Mouse (Mus musculus) frontal cortex, postnatal 10 days (tissue): ENCODE data around the gene Gdf3.
"Not testable (repeated sequence)": the region's sequence is repeated elsewhere in the genome, so short reads cannot be mapped to it uniquely, and the experiment has no call there.

Experiments
- DNase-seq, 2 experiments: peaks; one replicate each; pipeline ENCODE4 v3.0.0; 2022; ENCODE audit warnings: low spot score in 2 of 2, mixed read lengths in 1 of 2

The Gdf3 gene

DNA sequence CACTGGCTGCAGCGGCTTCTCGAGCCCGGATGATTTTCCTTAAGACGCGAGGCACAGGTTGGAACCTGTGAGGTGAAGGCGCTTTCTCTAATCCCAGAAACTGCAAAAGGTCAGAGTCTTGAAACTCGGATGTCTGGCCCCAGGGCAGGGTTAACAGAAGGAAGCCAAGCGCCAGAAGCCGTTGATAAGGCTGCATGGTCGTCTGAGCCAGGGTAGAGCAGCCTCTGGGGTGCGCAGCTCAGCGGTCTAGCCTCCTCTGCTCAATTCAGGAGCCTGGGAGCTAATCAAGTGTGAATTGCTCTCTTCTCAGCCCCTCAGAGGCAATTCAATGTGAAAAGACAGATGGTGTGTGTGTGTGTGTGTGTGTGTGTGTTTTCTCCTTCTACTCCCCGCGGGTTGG is at the start of gene Gdf3:
Gene Gdf3, minus strand, starts transcription at position 317 of the 400 bp plus-strand sequence.
- no peak for DNase-seq

DNA sequence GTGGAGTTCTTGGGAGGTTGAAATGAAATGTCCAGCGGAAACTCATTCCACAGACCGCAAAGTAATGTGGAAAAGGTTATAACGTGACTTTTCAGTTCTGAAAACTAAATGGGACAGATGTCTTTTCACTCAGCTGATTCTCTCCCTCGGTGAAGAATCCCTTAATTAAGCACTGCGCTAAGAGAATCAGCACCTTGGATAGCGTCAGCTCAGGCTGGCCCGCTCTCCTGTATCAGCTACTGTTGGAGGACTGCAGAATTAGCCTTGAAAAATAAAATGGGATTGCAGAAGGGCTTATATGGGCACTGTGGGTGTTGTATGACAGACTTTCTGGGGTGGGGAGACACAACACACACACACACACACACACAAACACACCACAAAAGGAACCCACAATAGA is 49.7 kb upstream of the Gdf3 start:
- no peak for DNase-seq

DNA sequence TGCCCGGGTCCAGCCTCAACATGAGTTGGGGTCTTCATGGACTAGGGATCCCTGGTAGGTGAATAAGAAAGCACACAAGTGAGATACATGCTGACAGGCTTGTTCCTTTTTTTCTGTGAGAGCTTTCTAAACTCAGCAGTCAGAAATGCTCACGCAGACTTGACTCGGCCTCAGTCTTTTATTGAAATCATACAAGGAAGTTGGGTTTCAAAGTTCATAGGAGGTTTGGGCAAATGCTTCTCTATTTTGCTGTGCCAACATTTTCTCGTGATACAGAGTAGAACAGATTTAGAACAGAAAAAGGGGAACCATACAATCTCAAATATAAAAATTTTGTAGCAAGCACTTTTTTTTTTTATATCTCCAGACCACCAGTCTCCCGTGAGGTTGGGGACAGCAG is 47.7 kb upstream of the Gdf3 start:
- no peak for DNase-seq

DNA sequence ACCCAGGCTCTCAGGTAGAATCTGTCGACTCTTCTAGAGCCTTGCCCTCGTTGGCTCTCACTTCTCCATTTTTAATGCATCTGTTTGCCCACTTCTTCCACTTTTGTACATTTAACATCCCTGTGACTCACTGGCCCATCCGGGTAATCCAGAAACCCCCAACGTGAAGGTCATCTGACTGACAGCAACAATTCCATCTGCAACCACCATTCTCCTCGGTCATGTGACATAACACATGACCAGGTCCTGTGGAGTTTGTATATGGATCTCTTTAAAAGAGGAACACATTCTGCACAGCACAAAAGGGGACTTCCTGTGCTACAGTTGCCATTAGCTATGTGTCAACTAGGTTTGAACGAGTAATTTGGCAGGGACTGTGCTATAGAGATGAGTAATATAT is 44.4 kb upstream of the Gdf3 start:
- no peak for DNase-seq

DNA sequence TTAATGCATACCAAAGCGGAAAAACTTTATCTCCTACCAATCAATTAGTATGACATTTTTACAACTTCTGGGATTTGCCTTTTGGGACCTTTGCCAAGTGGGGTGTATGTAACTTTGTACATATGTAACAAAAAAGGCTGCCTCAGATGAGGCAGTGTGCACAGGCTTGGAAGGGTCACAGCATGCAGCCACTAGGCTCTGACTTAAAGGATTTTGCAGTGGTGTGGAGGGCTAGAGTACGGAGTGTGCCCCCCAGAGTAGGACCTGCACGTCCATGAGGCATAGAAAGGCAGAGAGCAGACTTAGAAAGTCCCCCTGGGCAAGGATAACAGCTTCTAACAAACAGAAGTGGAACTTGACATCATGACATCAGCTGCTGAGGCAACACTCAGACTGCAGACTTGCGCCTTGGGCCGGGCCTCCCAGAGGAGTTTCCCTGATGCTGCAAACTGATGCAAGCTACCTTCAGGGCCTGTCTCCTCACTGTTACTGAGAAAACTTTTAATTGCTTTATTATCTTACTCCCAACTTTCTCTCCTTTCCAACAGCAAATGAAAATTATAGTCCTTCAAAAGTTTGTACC is 40.6 kb upstream of the Gdf3 start:
- DNase-seq: no peak

DNA sequence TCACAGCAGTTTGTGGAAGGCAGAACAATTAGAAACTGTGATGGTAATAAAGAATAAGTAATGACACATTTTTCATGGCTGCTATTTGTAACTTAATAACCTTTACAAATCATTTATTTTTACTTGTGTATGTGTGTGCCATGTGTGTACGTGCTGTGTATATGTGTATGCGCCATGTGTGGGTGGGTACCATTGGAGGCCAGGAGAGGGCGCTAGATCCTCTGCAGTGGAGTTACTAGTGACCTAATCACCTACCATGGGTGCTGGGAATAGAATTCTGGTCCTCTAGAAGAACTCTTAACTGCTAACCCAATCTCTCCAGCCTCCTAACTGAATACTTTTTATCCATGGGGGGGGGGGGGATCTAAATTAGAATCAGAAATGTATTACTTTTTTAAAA is 40.0 kb upstream of the Gdf3 start:
- no peak for DNase-seq

DNA sequence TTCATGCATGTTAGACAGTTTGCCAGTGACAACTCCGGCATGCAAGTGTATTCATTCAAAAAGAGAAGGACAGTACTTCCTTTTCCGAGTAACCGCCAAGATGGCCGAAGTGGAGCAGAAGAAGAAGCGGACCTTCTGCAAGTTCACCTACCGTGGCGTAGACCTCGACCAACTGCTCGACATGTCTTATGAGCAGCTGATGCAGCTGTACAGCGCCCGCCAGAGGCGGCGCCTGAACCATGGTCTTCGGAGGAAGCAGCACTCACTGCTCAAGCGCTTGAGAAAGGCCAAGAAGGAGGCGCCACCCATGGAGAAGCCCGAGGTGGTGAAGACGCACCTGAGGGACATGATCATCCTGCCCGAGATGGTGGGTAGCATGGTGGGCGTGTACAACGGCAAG is 34.3 kb upstream of the Gdf3 start:
- not testable (repeated sequence) for DNase-seq

DNA sequence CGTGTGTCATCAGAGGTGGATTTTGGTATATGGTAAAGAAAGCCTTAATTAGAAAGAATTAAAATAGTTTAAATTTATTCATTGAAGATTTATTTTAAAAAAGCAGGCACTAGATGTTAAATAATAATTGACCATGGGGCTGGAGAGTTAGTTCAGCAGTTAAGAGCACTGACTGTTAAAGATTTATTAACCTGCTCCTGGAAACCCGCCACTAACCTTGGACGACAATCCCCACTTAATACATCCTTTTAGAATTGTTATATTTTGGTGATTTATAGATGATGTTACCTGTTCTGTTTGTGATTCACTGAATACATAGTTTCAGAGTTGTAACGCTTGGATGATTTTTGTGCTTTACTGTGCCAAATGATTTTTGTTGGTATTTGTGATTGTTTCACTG is 27.7 kb upstream of the Gdf3 start:
- DNase-seq: not testable (repeated sequence)

DNA sequence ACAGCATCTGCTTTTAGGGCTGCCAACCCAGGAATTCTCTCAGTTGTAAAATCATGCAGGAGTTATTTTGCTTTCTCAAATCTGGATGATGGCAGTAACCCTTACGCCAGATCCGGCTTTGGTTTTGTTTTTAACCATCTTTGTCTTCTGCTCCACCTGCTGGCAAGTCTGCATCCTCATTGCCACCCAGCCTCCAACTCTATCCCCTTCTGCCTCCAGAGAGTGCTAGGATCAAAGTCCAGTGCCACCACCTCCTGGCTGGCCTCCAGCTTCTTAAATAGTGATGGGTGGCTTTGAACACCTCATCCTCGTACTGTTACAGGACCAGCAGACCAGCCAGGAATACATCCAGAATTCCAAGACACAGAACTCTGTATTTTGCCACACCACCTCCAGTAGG is 26.8 kb upstream of the Gdf3 start:
- DNase-seq: no peak

DNA sequence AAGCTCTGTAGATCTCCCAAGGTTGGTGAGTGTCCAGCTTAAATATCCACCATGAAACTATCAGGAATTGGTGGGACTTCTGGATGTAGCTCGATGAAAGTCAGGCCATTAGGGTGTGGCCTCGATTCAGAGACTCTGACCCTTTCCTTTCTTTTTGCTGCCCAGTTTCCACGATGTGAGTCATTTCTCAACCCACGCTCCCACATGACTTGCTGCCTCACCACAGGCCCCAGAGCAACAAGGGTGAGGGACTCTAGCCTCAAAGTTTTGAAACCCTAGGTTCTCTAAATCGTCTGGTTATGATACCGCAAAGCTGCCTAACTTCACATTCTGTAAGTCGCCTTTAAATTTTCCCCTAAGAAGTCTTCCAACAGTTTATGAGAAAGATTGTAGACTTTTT is 25.4 kb upstream of the Gdf3 start:
- DNase-seq: no peak

DNA sequence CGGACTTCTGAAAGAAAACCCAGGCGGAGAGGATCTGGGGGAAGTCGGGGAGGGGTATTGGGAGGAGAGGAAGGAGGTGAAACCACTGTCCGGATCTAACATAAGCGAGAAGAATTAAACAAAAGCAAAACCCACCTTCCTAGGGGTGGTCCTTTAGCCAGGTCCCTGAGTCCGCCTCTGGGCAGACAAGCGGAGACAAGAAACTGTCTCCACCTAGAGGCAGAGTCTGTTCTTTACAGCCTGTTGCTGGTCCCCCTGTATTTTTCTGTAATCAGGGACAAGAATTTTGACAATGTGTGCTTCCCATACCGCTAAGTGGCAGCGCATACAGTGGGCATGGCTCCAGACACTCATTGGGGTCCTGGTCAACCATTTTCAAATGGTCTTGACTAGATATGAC is 23.5 kb upstream of the Gdf3 start:
- no peak for DNase-seq

DNA sequence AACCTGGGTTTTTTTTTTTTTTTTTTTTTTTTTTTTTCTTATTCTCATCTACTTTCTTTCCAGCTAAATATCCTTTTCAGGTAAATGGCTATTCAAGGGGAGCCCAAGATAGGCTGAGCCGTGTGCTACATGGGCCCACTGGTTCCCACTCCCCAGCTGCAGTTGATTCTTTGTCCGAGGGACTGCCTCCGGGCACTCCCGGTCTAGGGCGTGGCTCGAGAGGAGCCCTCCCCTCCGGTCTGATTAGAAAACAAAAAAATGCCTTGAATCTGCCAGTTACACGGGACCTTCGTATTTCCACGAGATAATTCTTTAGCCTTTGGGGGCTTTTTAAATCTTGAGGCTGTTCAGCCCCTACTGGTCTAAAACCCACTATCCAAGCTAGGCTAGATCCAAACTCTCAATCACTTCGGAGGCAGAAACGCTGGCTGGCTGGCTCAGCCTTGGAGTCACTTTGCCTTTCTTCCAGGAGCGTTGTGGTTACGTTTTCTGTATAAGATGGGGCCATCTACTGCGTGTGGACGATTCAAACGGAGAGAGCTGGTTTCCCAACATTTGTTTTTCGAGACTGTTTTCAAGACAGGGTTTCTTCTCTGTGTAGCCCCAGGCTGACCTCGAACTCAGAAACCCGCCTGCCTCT is 17.7 kb upstream of the Gdf3 start:
- DNase-seq: no peak

DNA sequence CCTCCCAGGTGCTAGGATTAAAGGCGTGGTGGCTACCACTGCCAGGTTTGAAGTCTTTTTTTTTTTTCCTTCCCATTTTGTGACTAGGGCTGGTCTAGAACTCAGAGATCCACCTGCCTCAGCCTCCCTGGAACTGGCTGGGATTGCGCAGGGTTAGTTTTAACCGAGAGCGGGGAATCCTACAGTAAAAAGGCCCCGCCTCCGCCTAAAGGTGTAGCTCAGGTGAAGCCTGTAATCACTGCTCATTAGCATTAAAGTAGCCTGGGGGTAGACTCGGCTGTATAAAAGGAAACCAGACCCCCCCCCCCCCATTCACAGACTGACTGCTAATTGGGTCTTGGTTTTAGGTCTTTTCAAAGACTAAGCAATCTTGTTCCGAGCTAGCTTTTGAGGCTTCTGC is 16.2 kb upstream of the Gdf3 start, which contains the start of gene Dppa3:
Gene Dppa3, plus strand, starts transcription at position 301 of the 400 bp plus-strand sequence.
- no peak for DNase-seq

DNA sequence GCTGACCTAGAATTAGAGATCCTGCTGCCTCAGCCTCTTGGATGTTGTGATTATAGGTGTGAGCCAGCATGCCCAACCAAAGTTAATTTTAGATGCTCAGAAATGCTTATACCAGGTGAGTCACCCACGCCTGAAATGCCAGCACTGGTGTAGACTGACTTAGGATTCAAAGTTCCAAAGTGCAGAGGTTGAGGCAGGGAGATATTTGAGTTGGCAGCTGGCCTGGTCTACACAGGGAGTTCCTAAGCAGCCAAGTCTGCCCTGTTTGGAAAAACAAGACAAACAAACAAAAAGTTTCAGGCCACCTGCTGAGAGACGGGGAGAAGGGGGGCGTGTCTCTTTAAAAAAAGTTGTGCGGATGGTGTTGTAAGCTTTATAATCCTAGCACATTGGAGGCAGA is 15.3 kb upstream of the Gdf3 start:
- no peak for DNase-seq

DNA sequence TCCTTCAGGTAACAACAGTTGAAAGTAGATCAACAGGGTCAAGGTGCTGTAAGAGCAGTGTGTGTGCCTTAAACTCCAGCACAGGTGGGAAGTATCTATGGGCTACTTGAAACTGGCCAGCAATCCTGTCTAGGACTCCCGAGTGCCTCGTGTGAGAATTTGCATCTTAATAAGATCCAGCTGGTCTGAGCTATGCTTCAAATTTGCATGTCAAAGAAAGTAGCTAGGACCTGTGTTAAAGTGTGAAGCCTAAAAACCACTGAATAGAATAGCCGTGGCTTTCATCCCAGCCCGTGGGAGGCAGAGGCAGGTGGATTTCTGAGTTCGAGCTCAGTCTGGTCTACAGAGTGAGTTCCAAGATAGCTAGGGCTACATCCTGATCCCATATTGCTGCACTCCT is 14.6 kb upstream of the Gdf3 start:
- DNase-seq: no peak

DNA sequence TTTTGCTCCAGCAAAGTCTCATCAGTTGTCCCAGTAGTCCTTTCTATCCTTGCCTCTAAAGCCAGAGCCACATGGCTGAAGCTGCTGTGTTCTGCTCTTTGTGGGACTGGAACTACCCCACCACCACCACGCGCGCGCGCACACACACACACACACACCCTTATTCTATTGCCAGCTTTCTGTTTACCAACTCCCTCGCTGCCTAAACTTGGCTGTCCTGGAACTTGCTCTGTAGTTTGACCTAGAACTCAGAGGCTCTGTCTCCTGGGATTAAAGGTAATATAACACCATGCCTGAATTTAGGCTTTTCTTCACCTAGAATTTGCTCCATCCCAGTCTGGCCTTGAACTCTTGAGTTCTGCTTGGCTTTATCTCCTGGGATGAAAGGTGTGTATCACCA is 11.2 kb upstream of the Gdf3 start:
- DNase-seq: no peak

DNA sequence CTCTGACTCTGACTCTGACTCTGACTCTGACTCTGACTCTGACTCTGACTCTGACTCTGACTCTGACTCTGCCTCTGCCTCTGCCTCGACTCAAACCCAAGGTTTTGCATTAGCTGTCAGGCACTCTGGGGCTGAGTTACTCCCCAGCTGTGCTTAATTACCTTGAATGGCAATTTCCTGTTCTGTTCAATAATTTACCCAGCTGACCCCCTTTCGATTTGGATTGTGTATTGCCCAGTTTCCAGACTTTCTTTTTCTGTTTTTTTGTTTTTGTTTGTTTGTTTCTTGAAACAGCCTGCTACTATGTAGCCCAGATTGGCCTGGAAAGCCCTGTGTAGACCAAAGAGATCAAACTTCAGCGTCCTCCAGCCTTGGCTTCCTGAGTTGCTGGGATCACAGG is 6.1 kb upstream of the Gdf3 start:
- DNase-seq: no peak

DNA sequence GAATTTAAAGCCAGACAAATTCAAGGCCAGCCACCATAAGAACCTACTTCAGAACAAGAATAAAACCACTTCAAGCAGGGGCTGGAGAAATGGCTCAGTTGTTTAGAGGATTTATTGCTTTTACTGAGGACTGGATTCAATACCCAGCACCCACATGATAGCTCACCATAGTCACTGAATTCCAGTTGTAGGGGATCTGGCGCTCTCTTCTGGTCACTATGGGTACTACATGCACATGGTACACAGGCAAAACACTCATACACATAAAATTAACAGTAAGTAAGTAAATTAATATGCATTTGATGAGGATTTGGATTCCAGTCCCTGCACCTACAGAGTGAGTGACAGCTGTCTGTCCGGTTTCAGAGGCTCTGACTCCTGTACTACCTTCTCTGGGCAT is 4.2 kb upstream of the Gdf3 start:
- no peak for DNase-seq

DNA sequence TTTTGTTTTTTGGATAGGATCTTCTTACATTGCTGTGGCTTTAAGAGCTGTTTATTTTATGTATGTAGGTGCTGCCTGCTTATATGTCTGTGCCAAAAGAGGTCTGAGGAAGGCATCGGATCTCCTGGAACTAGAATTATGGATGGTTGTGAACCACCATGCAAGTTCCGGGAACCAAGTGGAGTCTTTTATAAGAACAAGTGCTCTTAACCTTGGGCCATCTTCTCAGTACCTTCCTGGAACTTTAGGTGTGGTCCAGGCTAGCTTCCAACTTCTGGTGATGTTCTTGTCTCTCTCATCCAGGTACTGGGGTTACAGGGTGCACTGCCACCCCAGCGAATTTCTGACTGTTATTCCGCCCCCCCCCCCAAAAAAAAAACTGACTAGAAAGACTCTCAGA is 2.5 kb upstream of the Gdf3 start:
- DNase-seq: no peak

DNA sequence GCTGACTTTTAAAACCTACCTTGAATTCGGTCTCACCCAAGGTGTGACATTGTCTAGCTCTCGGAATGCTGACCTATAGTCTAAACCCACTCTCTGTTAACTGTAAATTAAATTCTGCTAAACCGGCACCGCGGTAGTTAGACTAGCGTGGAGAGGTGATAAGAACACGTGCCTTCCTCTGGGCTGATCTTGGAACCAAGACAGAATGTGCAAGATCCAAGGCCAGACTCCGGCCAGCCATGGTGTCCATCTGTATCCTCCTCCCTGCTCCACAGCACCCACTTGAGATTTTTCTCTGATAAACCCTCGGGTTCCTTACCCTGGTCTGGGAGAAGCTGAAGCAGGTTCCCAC is 534 bp downstream of the Gdf3 start:
- DNase-seq: no peak

DNA sequence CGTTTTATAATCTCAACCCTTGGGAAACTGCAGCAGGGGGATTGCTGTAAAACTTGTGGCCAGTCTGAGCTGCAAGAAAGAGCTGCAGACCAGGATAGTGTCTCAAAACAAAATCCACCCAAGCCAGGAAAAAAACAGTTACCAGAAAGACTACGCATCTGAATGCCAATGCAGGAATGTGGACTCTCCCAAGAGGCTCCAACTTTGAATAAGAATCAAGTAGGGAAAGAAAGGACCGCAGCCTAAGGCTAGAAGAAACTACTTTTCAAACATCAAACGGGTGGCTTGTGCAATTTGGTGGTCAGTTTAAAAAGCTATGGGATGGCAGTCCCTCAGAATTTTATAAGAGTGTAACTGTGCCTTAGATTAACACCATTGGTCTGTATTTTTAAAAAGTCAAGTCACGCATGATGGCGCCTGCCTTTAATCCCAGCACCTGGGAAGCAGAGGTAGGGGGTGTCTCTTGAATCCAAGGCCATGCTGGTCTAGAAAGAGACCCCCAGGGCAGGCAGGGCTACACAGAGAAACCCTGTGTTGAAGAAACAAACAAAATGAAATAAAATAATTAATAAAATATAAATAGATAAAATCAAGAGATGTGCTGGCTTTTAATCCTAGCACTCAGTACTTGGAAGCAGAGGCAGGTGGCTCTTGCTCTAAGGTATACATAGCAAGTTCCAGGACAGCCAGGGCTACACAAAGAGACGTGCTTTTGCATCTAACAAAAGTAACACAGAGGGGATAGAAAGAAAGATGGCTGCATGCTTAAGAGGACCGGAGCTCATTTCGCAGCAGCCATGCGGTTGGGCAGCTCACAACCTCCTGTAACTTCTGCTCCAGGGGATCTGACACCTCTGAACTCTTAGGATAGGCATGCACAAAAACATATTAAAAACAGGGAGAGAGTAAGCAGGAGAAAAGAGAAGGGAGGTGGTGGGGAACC is 1.2 kb downstream of the Gdf3 start:
- DNase-seq: no peak

DNA sequence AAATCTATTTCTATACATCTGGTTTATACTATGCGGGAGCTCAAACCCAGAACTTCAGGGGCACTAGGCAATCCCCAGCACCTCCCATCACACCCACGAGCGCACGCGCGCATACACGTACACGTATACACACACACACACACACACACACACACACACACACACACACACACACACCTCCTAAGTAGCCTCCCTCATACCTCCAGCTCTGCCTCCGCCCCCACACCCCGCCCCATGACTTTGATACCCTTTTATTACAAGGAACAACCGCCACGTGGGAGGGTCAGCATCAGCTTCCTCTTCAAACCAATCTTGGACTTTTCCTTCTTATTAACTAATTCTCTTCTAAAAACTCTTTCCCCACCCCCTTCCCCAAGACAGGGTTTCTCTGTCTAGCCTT is 2.2 kb downstream of the Gdf3 start:
- no peak for DNase-seq

DNA sequence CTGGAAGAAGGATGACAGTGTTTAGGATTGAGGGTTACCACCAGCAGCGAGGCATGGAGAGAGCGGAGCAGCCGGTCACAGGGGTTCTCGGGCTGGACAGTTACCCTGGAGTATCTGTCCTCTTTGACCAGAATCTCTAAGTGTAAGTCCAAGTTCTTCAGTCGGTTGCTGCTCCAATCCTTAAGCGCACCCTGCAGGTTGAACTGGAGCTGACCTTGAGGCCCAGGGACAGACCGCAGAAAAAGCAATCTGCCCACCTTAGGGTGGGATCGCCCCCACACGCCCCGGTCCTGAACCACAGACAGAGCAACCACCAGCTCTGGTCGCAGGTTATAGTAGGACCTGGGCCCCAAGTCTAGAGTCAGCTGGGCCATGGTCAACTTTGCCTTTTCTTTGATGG is 3.2 kb downstream of the Gdf3 start:
- DNase-seq: no peak
